Mouse (Mus musculus) ovary, adult 10 weeks (tissue): ENCODE data around the gene Adam15. TPM values are rescaled to one million over a fixed set of nuclear protein-coding genes. Genes with fewer than 3 reads are reported as not detected.

Source experiments
- polyA plus RNA-seq: library from polyadenylated mRNA; stranded (reverse); fragments of 350-450 nt; fragmentation: Illumina TruSeq; extraction: RNeasy Lipid Tissue Mini Kit (QIAGEN cat#74804); gene quantifications from one replicate; pipeline ENCODE4 v1.2.3, GENCODE M21; 2014

Gene Adam15
- 5.8 TPM for polyA plus RNA-seq

DNA sequence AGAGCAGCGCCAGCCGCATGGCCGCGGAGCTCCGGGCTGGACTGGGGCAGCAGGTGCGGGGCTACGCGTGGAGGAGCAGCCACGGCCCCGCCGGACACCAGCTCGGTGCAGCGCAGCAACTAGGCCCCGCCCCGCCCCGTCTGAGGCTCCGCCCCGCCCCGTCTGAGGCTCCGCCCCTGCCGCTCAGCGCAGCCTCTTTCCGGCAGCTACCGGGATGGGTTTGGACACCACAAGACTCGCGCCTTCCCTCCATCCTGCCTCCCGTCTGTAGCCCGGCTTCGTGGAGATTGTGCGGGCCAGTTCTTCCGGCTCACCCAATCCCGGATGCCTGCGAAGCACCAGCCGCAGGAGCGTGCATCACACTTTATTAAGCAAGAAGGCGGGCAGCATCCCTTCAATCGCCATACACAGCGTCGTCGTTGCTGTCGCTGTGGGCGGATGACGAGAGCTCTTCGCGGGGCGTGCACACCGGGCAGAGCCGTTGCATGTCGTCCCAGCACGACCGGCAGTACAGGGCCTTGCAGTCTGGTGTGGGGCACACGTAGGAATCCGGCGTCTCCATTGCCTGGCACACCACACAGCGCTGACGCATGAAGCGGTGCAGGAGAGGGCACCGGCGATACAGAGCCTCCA is at the start of gene Adam15:
Gene Adam15, minus strand, starts transcription at position 128 of the 633 bp plus-strand sequence.

DNA sequence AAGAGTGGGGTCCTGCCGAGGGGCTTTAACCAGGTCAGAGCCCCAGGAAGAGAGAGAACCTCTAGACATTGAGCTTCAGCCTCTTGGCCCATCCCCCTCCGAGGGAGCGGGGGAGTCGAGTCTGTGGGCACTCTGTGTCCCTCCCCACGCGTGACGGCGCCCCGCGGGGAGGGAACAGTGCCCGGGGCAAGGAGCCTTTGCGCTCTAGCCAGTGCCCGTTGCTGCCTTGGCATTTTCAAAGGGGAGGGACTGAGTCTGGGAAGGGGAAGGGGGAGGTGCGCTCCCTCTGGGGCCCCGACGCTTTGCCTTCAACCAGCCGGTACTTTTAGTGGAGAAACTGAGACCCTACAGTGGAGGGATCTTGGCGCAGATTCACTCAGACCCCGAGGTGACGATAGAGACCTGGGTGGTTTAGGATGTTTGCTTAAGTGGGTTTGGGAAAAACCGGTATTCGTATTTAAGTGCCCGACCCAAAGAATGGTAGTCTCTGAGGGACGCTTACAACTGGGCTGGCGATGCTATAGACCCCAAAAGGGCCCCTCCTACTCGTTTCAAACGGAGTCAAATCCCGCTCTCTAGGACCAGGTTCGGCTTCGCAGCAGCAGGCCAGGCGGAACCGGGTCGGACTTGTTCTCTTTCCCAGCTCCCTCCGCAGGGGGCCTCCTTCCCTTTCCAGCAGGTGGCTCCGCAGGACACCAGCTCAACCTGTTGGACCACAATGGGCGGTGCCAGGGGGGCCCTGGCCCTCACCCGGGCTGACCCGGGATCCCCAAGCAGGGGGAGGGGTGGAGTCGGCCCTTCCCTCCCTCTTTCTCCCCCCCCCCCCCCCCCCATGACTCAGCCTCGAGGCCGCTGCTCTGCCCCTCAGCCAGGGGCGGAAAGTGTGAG is 44.5 kb upstream of the Adam15 start, which contains the start of gene Zbtb7b:
Gene Zbtb7b, minus strand, starts transcription at position 771 of the 888 bp plus-strand sequence.

DNA sequence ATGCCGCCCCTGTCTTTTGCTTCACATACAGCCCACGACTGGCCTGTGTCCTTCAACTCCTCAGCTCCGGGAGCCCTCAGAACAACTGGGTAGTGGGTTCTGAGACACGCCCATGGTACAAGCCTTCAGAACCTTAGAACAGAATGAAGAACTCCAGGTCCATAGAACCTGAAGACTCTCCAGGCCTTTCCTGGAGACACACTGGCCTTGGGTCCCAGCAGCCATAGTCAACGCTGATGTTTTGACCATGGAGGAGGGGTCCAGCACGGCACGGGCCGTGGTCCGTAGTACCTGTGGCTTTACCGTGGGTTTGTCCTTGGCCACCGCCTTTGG is 15.3 kb upstream of the Adam15 start, which contains the start of gene Dcst1:
Gene Dcst1, minus strand, starts transcription at position 101 of the 333 bp plus-strand sequence.

DNA sequence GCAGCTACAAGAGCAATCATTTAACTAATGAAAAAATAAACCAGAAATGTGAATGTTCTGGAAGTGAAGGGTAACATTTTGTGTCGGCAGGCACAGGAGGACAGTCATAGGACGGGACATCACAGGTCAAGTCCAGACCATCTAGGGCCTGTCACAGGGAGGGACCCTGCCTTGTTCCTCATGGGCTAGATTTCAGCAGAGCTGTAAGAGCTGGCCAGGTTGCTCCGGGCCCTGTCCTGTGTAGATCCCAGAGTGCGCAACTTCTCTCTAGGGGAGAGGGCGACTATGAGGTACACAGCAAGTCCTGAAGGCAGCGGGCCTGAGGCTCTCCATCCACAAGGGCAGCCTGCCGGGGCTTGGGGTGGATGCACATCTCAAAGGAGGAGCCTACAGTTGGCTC is 11.9 kb upstream of the Adam15 start, which contains the start of gene Dcst2:
Gene Dcst2, plus strand, starts transcription at position 301 of the 400 bp plus-strand sequence.

DNA sequence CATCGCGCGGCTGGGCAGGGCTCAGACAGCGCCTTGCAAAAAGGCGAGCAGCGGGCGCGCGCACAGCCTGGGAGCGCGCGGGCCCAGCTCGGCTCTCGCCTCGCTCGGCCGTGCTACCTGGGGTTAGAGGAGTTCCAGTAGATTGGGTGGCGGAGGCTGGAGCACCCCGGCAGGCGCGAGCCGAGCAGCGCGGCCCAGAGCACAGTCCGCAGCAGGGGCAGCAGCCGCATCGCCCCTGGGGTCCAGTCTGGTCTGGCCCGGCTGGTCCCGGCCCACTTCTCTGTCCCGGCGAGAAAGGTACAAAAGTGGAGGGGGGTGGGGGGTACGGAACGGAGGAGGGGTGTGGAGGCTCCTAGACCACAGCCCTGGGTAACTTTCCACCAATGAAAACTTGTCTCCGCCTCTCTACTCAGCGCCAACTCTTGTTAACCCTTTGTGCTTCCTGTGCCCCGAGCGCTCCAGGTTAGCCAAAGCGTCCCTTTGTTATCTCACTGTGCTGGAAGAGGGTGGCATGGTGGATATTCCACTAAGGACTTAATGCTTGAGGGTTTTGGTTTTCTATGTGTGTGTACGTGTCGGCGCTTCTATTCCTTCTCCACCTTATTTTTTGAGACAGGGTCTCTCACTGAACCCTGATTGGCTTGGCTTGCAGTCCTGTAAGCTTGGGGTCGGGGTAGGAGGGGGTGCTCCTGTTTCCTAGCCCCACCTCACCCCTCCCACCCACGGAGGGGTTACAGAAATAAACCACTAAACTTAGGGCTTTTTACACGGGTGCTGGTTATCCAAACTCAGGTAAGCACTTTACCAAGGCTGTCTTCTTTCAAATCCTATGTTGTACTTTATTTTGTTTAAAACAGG is 11.8 kb downstream of the Adam15 start, which contains the start of gene Efna4:
Gene Efna4, minus strand, starts transcription at position 308 of the 858 bp plus-strand sequence.

GRCm38 (mm10) chr3:89322514-89323165 is 27.2 kb downstream of the Adam15 start, which contains the start of gene Efna3:
Gene Efna3, minus strand, starts transcription at chr3:89322965.

Other genes starting within 250 kb of the Adam15 start
- not detected for gene Gm43738, start 248.9 kb downstream of the Adam15 start, polyA plus RNA-seq
- 19.0 TPM for gene Fdps, start 248.0 kb downstream of the Adam15 start, polyA plus RNA-seq
- 0.48 TPM for gene Pklr, start 213.9 kb downstream of the Adam15 start, polyA plus RNA-seq
- not detected for gene Hcn3, start 189.8 kb downstream of the Adam15 start, polyA plus RNA-seq
- gene Clk2, start 185.2 kb downstream of the Adam15 start, polyA plus RNA-seq = 13.0 TPM
- gene Scamp3, start 172.5 kb downstream of the Adam15 start, polyA plus RNA-seq = 10.0 TPM
- gene Fam189b, start 166.9 kb downstream of the Adam15 start, polyA plus RNA-seq = 0.48 TPM
- gene Gba, start 147.1 kb downstream of the Adam15 start, polyA plus RNA-seq = 9.7 TPM
- gene Thbs3, start 134.8 kb downstream of the Adam15 start, polyA plus RNA-seq = 0.57 TPM
- 26.7 TPM for gene Mtx1, start 122.9 kb downstream of the Adam15 start, polyA plus RNA-seq
- 2.4 TPM for gene Muc1, start 120.9 kb downstream of the Adam15 start, polyA plus RNA-seq
- 23.2 TPM for gene Krtcap2, start 104.0 kb downstream of the Adam15 start, polyA plus RNA-seq
- not detected for gene Trim46, start 103.7 kb downstream of the Adam15 start, polyA plus RNA-seq
- not detected for gene Dpm3, start 90.6 kb downstream of the Adam15 start, polyA plus RNA-seq
- gene Slc50a1, start 79.4 kb downstream of the Adam15 start, polyA plus RNA-seq = 15.4 TPM
- gene Efna1, start 68.9 kb downstream of the Adam15 start, polyA plus RNA-seq = 4.2 TPM
- gene Efna3, start 27.0 kb downstream of the Adam15 start, polyA plus RNA-seq = not detected
- not detected for gene Efna4, start 12.0 kb downstream of the Adam15 start, polyA plus RNA-seq
- not detected for gene Dcst2, start 12.0 kb upstream of the Adam15 start, polyA plus RNA-seq
- gene Dcst1, start 15.3 kb upstream of the Adam15 start, polyA plus RNA-seq = not detected
- gene Zbtb7b, start 44.8 kb upstream of the Adam15 start, polyA plus RNA-seq = 1.5 TPM
- 1.6 TPM for gene Lenep, start 52.8 kb upstream of the Adam15 start, polyA plus RNA-seq
- gene Flad1, start 61.9 kb upstream of the Adam15 start, polyA plus RNA-seq = 0.66 TPM
- 23.3 TPM for gene Cks1b, start 68.4 kb upstream of the Adam15 start, polyA plus RNA-seq
- gene Shc1, start 68.4 kb upstream of the Adam15 start, polyA plus RNA-seq = 43.4 TPM
- gene Pygo2, start 80.2 kb upstream of the Adam15 start, polyA plus RNA-seq = 10.8 TPM
- 18.8 TPM for gene Pbxip1, start 86.7 kb upstream of the Adam15 start, polyA plus RNA-seq
- gene Pmvk, start 104.5 kb upstream of the Adam15 start, polyA plus RNA-seq = 0.68 TPM
- 4.8 TPM for gene Kcnn3, start 170.2 kb upstream of the Adam15 start, polyA plus RNA-seq